Mouse (Mus musculus) CD8-positive naive resting alpha-beta T cell, adult 2 months (primary cell): ENCODE data around the gene Sacm1l.

ENCODE experiments used
- DNase-seq, 2 experiments: peaks; one replicate each; pipeline ENCODE4 v3.0.0; 2022; ENCODE audit warnings: low read depth in 2 of 2, low spot score in 2 of 2

Sacm1l gene

GRCm38 (mm10) chr9:123529392-123530157 lies at the start of gene Sacm1l:
Sacm1l (plus strand) TSS chr9:123529759.
- DNase-seq = peak; percentile 94 to 95

DNA sequence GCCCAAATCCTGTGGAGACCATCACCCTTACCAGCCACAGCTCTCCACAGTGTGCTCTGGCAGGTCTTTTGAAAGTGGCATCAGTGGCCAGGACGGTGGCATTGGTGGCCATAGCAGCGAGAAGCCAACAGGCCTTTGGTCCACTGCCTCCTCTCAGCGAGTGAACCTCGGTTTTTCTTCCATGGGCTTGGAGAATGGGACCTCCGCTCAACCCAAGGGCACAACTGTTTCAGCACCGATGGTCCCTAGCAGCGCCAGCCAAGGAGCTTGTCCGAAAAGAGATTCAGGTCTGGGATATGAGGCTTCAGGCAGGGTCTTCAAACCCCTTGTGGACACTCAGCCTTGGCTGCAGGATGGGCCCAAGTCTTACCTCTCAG lies 49.7 kb upstream of the Sacm1l start:
- no peak for DNase-seq

- DNase-seq = no peak
These were observed 49.2 kb upstream of the Sacm1l start for GRCm38 (mm10) chr9:123480253-123480921.

DNA sequence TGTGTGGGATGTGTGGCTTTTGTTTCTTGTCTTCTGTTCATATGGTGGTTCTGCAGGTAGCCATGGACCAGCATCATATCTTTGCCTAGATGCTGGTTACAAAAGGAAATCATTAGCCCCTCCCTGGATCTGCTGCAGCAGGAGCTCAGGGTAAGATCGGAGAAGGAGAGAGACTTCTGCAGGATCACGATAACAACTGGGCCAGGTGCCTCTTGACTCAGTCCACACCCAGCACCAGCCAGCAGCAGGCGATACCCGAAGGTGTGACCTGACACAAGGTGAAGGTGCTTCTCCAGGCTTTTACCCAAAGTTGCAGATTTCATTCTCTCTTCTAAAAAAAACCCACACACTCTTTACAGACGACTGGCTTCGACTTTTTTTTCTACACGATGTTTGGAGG lies 48.4 kb upstream of the Sacm1l start:
- no peak for DNase-seq

GRCm38 (mm10) chr9:123483598-123483997 lies 46.0 kb upstream of the Sacm1l start:
- DNase-seq = no peak

DNA sequence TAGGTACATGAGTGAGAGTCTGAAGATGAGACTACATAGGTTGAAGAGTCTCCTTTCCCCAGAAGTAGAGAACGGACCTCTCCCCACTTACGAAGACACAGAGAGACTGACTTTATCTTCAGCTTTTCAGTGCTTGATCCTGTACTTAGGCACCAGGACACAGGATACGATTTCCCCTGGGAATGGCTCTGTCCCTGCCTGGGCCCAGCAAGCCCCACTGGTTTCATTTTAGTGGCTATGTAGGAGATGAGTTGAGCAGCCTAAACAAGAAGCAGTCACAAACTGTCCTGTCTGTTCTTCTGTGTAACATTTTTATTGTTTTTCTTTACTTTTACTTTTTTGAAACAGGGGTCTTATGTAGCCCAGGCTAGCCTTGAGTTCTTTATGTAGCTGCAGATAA lies 44.7 kb upstream of the Sacm1l start:
- DNase-seq = no peak

- DNase-seq = no peak
These were observed 44.0 kb upstream of the Sacm1l start for GRCm38 (mm10) chr9:123485561-123485960.

GRCm38 (mm10) chr9:123486635-123487034 lies 42.9 kb upstream of the Sacm1l start:
- no peak for DNase-seq

- DNase-seq = no peak
These were observed 40.5 kb upstream of the Sacm1l start for GRCm38 (mm10) chr9:123489073-123489472.

- no peak for DNase-seq
These were observed 39.7 kb upstream of the Sacm1l start for GRCm38 (mm10) chr9:123489727-123490343.

GRCm38 (mm10) chr9:123490930-123491329 lies 38.6 kb upstream of the Sacm1l start:
- no peak for DNase-seq

DNA sequence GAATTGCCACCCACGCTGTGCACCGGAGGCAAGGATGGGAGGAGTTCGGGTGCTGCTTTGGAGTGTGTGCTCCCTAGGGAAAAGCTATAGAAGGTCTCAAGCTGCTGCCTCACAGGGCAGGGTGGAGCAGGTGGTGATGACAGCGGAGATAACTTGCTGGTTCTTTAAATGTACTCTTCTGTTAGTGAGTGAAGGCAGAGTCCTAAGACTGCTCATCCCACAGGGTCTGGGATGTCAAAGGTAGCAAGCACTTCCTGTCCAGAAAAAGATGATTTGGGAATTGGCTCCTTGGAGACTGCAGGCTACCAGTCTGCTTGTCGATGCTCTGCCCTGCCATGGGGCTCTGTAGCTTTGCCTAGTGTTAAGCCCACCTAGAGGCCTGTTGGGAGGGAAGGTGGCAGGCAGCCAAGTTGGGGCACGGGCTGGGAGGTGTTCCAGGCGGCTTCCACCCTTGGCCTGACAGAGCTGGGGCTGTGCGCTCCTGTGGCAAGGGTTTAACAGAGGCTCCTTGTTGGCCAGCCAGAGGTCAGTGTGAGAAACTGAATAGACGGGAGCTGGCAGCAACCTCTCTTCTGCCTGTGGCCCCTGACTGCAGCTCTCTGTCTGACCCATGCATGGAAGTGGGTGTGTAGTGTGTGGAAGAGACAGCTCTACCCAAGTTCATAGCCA lies 37.5 kb upstream of the Sacm1l start:
- no peak for DNase-seq

DNA sequence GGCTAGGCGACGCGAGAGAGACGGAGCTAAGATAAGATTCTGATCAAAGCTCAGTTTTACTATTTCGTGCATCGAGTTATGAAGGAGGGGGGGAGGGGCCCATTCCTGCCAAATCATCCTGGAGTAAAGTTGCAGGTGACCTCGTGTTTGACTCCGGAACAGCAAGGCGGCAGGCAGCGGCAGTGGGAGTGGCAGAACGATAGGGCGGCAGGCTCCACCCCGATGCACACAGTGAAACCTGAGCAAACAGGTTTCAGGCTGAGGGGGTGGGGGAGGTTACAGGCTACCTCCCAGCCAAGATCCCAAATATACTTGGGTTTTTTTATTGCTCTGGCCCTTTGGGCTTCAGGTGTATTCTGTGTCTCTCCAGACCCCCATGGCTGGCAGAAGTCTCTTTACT lies 32.9 kb upstream of the Sacm1l start:
- no peak for DNase-seq

DNA sequence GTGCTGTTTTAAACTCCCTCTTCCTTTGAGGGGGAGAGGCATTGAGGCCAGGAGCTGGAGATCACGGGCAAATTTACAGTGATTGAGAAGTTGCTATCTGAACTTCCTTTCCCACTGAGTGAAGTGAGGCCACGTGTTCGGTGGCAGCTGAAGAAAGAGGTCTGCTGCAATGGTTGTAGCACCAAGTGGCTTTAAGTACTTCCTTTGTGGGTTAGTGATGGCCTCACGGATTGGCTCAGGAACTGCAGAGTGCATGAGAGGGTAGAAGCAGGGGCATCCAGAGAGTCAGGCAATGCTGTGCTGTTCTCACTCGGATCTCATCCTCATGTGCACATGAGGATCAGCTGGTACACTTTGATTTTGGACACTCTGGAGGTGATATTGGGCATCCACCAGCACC lies 31.7 kb upstream of the Sacm1l start:
- no peak for DNase-seq

DNA sequence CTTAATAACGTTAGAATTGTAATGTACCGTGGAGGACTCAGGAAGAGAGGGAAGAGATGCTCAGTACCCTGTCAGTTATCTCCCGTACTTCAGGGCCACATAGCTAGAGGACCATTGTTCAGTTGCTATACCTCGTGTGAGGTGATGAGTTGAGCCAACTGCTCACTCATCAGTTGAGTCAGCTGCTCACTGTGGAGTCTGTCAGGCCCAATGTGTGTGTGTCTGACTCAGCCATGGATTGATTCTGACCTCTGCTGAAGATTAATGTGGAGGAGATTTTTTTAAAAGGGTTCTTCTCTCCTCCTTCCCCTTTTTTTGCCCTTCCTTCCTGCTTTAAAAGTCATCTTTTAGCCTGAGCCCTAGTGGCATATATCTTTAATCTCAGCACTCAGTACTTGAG lies 29.1 kb upstream of the Sacm1l start:
- DNase-seq = no peak

GRCm38 (mm10) chr9:123503171-123503834 lies 26.3 kb upstream of the Sacm1l start:
- DNase-seq = no peak

DNA sequence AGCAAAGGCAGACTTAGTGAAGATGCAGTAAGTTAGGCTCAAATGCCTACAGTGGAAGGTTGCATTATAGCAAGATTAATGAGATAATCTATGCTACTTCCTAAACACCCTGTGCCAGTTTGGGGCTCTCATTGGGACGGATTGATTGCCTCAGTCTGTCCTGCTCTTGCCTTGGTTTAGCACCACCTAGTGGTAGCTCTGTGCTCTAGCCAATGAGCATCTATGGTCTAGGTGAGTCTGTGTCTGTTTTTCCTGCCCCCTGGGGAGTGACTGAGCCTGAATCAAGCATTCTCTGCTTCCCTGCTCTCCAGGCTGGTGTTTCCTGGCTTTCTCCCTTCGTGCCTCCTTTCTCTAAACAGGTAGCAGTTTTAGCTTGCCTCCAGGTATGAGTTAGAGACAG lies 25.2 kb upstream of the Sacm1l start:
- peak; percentile 55 to 72 for DNase-seq

- no peak for DNase-seq
These were observed 24.0 kb upstream of the Sacm1l start for GRCm38 (mm10) chr9:123505598-123505997.

DNA sequence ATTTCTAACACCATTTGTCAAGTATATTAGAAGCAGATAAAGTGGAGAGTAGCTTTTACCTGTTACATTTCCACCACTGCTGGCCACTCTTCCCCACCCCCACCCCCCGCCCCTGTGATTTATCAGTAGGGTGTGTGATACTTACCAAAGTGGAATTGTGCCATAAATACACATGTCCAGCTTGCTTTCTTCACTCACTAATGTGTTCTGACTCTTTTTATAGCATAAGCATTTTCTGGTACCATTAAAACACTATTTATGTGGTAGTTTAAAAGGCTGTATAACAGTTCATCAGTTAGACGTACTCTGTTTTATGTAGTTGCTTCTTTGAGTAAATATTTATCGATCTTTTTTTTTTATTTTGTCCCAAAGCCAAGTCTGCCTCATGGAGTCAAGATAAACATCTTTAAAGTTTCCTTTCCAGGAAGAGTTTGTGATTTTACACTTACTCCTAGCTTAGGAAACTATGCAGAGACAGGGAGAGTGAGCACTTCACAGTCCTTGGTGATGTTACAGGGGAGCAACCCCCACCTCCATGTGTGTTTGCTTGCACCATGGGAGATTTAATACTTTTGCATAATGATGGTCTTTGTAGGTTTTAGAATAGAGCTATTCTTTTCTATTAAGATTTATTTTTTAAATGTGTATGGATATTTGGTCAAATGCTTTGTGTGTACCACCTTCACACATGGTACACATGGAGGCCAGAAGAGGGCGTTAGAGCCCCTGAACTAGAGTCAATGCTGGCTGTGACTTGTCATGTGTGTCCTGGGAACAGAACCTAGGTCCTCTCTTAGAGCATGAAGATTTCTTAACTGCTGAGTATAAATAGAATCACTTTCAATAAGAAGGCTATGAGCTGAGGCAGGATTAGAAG lies 23.1 kb upstream of the Sacm1l start:
- DNase-seq = no peak

DNA sequence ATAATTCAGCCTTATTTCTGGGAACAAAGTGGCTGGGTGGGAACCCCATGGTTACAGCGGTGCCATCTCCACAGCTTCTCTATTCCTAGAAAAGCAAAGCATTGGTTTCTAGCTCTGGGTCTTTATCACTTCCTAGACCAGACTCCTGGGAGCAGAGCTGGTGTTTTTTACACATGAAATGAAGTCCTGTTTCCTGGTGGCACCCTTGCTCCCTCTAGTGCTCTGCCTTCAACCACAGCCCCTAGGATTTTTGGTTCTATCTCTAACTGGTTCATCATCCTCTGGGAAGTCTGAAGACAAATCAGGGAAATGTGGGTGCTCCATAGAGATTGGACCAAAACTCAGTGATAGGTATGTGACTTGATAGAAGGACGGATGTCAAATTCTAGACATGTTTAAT lies 22.2 kb upstream of the Sacm1l start:
- DNase-seq = no peak
